Mouse (Mus musculus): ENCODE measurements at regions not wholly inside any gene's neighbourhood (a gene's known extent, or its start where the extent isn't known, plus 50 kb on each side); places are given as distances from the start of the nearest gene placed in this dataset.
A peak's percentile ranks its signal among the peaks of the same experiment; 100 is the strongest.

DNA sequence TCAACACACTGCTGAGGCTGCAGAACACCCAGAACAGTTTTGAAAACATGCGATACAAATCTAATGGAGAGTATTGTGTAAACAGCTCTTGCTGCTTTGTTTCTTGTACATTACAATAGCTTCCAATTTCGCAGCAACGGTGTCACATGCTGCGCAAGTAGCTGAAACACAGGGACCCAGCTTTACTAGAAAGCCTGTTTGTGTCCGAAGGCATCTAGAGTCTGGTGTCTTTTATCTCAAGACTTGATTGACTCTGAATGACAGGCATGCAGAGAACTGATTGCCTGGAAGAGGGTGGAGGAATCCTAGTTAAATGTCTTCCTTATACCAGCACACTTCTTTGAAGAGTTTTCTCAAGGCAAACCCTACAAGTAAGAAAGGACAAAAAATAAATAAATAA is 66.1 kb upstream of the Fgf10 start:
- DNase-seq (ENCODE audit: low read depth, low spot score): no peak

DNA sequence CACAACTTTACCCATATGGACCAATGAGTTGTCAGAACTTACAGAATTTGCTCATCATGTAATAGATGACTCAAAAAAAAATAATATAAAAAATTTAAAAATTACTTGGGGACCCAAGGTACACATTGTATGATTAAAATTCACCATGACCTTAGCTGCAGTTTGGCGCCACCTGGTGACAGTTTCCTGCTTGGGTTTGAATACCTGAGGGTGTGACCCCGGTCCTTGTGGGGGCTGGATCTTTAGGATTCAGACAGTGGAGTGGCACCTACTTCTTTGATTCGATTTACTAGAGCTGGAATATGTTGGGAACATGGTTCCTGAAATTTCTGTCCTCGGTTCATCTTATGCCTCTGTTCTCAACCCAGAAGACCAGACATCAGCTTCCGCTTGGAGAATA is 72.7 kb upstream of the Fgf10 start:
- peak; percentile 40 for DNase-seq (ENCODE audit: low read depth, low spot score)

GRCm38 (mm10) chr13:118596218-118596795 is 73.3 kb upstream of the Fgf10 start:
- peak; percentile 25 for DNase-seq (ENCODE audit: low read depth, low spot score)

GRCm38 (mm10) chr13:118592074-118592473 is 77.5 kb upstream of the Fgf10 start:
- DNase-seq (ENCODE audit: low read depth, low spot score): peak; percentile 69

DNA sequence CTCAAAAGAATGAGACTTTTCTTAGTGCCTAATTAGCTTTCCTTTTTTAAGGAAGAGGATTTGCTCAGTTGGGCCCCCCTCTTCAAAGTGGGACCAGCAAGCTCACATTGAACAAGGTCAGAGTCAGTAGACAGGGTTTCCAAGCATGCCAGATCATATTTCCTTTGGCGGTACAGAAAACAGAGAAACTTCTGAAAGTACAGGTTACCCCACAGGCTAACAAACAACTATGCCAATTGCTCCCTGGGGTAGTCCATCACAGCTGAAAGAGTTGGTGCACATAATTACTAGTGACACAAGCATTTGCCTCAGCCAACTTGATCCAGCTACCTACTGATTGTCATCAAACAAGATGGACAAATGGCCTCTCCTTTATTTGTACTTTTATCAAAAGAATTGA is 97.0 kb upstream of the Fgf10 start:
- DNase-seq (ENCODE audit: low read depth, low spot score): no peak

DNA sequence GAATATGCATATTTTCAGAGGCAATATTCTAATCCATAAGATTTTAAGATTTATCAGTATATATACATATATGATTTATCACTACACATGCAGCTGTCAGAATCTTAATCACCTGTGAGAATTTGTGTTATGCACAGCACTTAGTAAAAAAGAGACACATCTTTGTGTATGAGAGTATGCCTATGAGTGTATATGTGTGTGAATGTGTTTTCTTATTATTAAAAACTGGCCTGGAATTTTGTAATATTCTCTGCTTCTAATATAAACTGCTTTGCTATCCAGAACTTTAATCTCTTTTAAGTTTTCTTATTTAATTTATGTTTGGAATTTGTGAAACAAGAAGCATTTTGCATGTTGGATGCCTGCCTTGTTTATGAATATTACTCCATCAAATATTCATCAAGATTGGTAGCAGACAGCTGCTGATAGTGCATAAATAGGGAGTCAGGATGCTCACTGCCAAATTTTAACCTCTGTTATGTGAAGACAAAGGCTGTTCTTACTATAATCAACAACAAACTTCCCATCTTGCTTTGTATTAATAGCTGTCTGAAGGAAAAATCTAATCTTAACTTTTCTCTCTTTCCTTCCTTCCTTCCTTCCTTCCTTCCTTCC is 104.3 kb upstream of the Fgf10 start:
- DNase-seq (ENCODE audit: low read depth, low spot score): no peak

- no peak for DNase-seq (ENCODE audit: low read depth, low spot score)
These were observed 110.6 kb upstream of the Fgf10 start for GRCm38 (mm10) chr13:118558966-118559365.

GRCm38 (mm10) chr13:118552029-118552428 is 117.6 kb upstream of the Fgf10 start:
- DNase-seq (ENCODE audit: low read depth, low spot score): no peak

- DNase-seq (ENCODE audit: low read depth, low spot score): no peak
These were observed 130.8 kb upstream of the Fgf10 start for GRCm38 (mm10) chr13:118538742-118539141.

- no peak for DNase-seq (ENCODE audit: low read depth, low spot score)
These were observed 126.9 kb upstream of the Mrps30 start for GRCm38 (mm10) chr13:118513961-118514360.

DNA sequence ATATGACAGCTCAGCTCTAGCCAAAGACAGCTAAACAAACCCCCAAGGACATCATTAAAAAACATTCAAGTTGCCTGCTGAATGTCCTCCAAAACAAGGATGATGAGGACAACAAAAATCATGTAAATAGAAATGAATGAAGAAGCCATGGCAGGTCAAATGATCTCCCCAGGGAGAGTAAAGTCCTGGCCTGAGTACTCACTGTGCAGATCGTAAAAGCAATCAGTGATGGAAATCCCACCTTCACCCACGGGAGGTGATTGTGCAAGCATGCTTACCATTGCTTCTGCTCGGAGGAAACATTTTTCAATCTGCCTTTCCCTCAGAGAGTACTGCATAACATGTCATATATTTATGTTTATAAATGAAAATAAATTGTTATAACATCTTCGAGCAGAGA is 119.1 kb upstream of the Mrps30 start:
- no peak for DNase-seq (ENCODE audit: low read depth, low spot score)

DNA sequence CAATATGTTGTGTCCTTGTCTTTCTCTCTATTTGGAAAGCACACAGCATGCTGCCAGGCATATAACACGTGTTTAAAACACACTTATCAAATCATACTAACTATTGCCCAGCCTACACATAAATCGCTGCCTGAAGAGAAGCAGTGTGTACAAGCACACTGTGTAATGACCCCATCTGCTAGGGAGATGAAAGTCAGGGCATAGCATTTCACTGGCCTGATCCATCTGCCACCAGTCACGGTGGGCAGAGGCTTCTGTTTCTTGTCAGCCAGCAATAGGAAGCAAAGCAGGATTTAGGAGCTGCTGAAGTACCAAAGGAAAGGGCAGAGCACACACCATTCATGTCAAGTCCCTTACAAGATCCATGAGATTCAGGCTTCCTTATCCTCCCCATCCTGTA is 103.6 kb upstream of the Mrps30 start:
- DNase-seq (ENCODE audit: low read depth, low spot score): no peak

GRCm38 (mm10) chr13:118483031-118483430 is 96.0 kb upstream of the Mrps30 start:
- no peak for DNase-seq (ENCODE audit: low read depth, low spot score)

GRCm38 (mm10) chr13:118480237-118480636 is 93.2 kb upstream of the Mrps30 start:
- no peak for DNase-seq (ENCODE audit: low read depth, low spot score)

GRCm38 (mm10) chr13:118478487-118478886 is 91.4 kb upstream of the Mrps30 start:
- no peak for DNase-seq (ENCODE audit: low read depth, low spot score)

DNA sequence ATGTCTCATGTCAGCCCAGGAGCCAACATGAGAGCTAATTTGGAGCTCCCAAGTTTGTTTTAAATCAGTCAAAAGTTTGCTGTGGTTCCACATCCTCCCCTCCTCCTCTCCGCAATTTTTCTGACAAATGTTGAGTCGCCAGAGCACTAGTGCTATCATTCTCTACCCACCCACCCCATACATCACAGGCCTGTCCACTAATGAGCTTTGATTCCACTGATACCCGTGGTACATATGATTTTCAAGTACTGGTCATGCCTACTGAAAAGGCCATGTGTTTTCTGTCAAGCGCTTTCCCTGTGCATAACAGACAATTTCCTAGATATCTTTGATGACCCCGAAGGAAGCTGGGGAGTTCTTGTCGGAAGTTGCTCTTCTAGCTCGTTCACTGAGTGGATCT is 85.5 kb upstream of the Mrps30 start:
- DNase-seq (ENCODE audit: low read depth, low spot score): no peak

GRCm38 (mm10) chr13:118459672-118460384 is 72.8 kb upstream of the Mrps30 start:
- no peak for DNase-seq (ENCODE audit: low read depth, low spot score)

- no peak for DNase-seq (ENCODE audit: low read depth, low spot score)
These were observed 62.1 kb upstream of the Mrps30 start for GRCm38 (mm10) chr13:118448977-118449705.

DNA sequence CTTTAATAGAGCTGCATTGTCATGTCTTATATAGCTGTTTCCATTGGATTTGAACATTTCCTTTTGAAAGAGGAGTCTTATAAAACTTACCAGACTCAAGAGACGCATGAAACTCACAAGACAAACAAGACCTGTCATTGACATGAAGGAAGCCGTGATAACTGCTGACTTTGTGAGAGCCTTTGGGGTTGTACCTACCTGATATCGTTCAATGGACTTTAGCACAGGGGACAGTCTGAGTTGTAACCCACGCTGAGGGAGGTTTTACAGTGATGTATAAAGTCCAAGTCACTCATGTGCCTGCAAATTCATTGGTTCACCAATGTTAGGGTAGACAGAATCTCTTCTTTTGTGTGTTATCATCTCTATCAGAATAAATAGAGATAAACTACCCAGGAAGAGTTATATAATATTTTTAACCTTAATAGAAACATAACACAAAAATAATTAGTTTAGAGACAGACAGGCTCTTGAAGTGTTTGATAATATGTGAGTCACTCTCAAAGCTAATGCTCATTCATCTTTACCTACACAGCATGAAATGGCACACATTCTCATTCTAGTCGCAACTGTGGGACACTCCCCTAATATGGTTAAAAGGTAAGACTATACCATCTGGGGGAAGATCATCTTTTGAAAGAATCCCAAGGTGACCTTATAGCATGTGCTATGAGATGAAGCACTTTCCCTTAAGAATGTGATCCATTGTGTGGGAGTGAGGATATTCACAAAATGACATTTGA is 54.4 kb upstream of the Mrps30 start:
- no peak for DNase-seq (ENCODE audit: low read depth, low spot score)

Measured in 3T3-L1 (cell line).